Mouse (Mus musculus): ENCODE results near the gene Gm4869. TPM values are rescaled to one million over a fixed set of nuclear protein-coding genes. Genes with fewer than 3 reads are reported as not detected.

Gene Gm4869
- polyA plus RNA-seq, 1 experiment from 2014 or later: not detected

DNA sequence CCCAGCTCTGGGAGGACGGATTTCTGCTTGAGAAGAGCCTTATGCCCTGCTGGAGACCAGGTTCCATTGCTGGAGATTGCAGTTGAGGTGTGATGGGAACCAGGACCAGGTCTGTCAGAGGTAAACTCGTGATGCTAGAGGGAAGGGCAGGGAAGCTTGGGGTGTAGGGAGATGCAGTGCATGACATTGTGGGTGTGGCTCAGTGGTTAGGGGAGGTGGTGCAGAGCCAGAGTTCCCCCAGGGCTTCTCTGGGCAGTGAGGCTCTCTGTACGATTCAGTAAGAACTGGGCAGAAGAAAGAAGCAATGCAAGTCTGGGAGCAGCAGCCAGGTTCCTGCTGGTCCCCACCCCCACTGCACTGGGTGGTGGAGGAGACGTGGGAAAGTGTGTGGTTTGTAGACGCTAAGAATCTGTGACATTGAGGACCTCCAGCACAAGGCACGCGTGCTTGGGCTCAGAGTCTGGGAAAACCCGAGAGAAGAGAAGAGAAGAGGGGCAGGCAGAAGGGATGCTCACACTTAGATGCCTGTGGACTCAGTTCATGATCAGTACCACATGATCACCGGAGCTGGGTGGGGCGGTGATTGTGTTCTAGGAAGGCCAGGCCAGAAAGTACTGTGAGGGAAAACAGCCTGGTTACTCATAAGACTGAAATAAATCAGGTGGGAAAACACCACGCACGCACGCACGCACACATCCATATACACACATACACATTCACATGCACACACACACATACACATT, 62.2 kb downstream of the Gm4869 start:
- H3K4me2 ChIP-seq (ENCODE audit: low read length): no peak overlapping the region
- no peak overlapping the region for H3K4me3 ChIP-seq (ENCODE audit: low read depth, low read length)
- no peaks in the 10 kb centered on the region for H3K27me3 ChIP-seq (replicated peaks; ENCODE audit: control insufficient read depth, insufficient read depth, low read length)
- no peaks in the 10 kb centered on the region for H3K9me3 ChIP-seq (ENCODE audit: control insufficient read depth, low read length)
- no peak overlapping the region for H3K9ac ChIP-seq (ENCODE audit: low read length)
- no peak for ATAC-seq (replicated peaks; ENCODE audit: low FRiP score, low TSS enrichment, low read depth)
- WGBS: 74% methylated on average over 14 of the region's 14 CpGs
- no peak overlapping the region for H3K27ac ChIP-seq (ENCODE audit: low read depth)
- H3K4me1 ChIP-seq (replicated peaks; ENCODE audit: control insufficient read depth, insufficient read depth, low read length): peaks cover 45% of the 10 kb centered on the region
- no peaks in the 10 kb centered on the region for H3K36me3 ChIP-seq (ENCODE audit: control insufficient read depth, insufficient read depth, low read length)
- DNase-seq (ENCODE audit: low spot score): no peak

- DNase-seq (ENCODE audit: low spot score) (no peak), ATAC-seq (replicated peaks; ENCODE audit: low FRiP score, low TSS enrichment, low read depth) (no peak)
- H3K4me2 ChIP-seq (ENCODE audit: low read length): peak overlapping the region; percentile 22
- peak overlapping the region; percentile 33; the same call in 1 of the 2 replicates for H3K27ac ChIP-seq (ENCODE audit: low read depth)
- H3K4me1 ChIP-seq (replicated peaks; ENCODE audit: control insufficient read depth, insufficient read depth, low read length): peaks cover 40% of the 10 kb centered on the region
- no peaks in the 10 kb centered on the region for H3K27me3 ChIP-seq (replicated peaks; ENCODE audit: control insufficient read depth, insufficient read depth, low read length)
- H3K9me3 ChIP-seq (ENCODE audit: control insufficient read depth, low read length): no peaks in the 10 kb centered on the region
- H3K9ac ChIP-seq (ENCODE audit: low read length): 0 out of 2 replicates have a peak overlapping the region, but pooled peaks have one; percentile 16
- 27% methylated on average over 8 of the region's 8 CpGs for WGBS
- H3K36me3 ChIP-seq (ENCODE audit: control insufficient read depth, insufficient read depth, low read length): no peaks in the 10 kb centered on the region
- H3K4me3 ChIP-seq (ENCODE audit: low read depth, low read length): no peak overlapping the region
Observed at GRCm38 (mm10) chr5:140508686-140509085, 63.2 kb downstream of the Gm4869 start.

DNA sequence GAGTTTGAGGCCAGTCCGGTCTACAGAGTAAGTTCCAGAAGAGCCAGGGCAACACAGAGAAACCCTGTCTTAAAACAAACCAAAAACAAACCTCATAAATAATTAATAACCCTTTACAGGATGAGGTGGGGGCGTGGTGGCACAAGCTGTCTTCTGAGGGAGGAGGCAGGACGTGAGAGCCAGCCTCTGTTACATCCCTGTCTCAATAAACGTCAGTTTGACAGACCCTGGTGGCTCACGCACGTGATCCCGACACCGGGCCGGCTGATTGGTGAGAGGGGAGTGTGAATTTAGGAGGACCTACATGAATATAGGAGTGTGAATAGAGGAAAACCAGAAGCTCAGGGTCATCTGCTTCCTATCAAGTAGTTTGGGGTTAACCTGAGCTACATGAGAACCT, 63.8 kb downstream of the Gm4869 start:
- H3K9ac ChIP-seq (ENCODE audit: low read length): no peak overlapping the region

DNA sequence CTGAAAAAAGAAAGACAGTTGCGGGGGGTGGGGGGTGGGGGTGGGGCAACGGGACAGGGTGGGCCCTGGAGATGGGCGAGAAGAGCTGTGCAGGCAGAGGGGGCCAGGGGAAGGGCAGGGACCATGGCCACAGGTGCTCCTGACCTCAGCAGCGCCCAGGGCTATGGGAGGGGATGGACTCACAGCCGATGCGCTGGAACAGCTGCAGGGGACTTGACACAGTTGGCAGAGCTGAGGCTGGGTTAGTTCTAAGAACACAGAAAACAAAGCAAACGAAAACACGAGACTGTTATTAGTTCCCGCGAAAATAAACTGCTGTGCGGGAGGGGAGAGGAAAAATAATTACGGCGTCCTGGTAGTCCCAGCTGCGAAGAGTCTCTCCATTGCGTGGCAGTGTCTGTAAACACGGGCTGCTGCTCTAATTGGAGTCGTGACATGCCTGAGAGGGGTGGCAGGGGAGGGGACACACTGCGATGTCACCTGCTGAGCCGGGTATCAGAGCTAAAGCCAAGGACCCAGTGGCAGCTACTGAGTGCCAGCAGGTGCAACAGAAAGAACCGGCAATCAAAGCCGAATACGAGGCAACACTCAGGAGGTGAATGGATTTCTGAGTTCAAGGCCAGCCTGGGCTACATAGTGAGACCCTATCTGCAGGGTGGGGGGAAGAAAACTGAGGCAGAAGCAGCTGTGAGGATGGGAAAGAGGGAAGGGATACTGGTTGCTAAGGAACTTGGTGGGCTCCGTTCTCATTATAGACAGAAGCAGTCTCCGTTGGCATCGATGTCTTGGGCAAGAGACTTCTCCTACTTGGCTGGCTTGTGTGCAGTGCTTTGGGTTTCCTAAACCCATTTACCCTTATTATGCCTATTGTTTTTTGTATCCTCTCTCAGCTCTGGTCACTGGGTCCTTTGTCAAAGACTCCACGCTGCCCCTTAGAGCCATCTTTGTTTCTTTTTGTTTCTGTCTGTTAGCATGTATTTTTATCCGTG, 64.9 kb downstream of the Gm4869 start:
- peaks cover 48% of the 10 kb centered on the region for H3K4me1 ChIP-seq (replicated peaks; ENCODE audit: control insufficient read depth, insufficient read depth, low read length)
- H3K27ac ChIP-seq (ENCODE audit: low read depth): no peak overlapping the region
- no peak overlapping the region for H3K4me3 ChIP-seq (ENCODE audit: low read depth, low read length)
- no peaks in the 10 kb centered on the region for H3K9me3 ChIP-seq (ENCODE audit: control insufficient read depth, low read length)
- no peak overlapping the region for H3K4me2 ChIP-seq (ENCODE audit: low read length)
- WGBS: 53% methylated on average over 27 of the region's 27 CpGs
- no peaks in the 10 kb centered on the region for H3K36me3 ChIP-seq (ENCODE audit: control insufficient read depth, insufficient read depth, low read length)
- H3K27me3 ChIP-seq (replicated peaks; ENCODE audit: control insufficient read depth, insufficient read depth, low read length): no peaks in the 10 kb centered on the region
- ATAC-seq (replicated peaks; ENCODE audit: low FRiP score, low TSS enrichment, low read depth) (no peak), DNase-seq (ENCODE audit: low spot score) (no peak)
- H3K9ac ChIP-seq (ENCODE audit: low read length): no peak overlapping the region

More for the DNA sequence above, 63.8 kb downstream of the Gm4869 start:
- Histone ChIP-seq H3K4me1 (replicated peaks; ENCODE audit: control insufficient read depth, insufficient read depth, low read length) (peaks cover 43% of the 10 kb centered on the region), H3K36me3 (ENCODE audit: control insufficient read depth, insufficient read depth, low read length) (no peaks in the 10 kb centered on the region), H3K4me3 (ENCODE audit: low read depth, low read length) (no peak overlapping the region), H3K4me2 (ENCODE audit: low read length) (no peak overlapping the region), H3K27ac (ENCODE audit: low read depth) (peak overlapping the region; percentile 33; the same call in 1 of the 2 replicates), H3K27me3 (replicated peaks; ENCODE audit: control insufficient read depth, insufficient read depth, low read length) (no peaks in the 10 kb centered on the region), H3K9me3 (ENCODE audit: control insufficient read depth, low read length) (no peaks in the 10 kb centered on the region)
- DNase-seq (ENCODE audit: low spot score) (no peak), ATAC-seq (replicated peaks; ENCODE audit: low FRiP score, low TSS enrichment, low read depth) (no peak)
- 54% methylated on average over 9 of the region's 9 CpGs for WGBS

GRCm38 (mm10) chr5:140513921-140514320, 68.5 kb downstream of the Gm4869 start:
- WGBS: 69% methylated on average over 8 of the region's 8 CpGs
- Histone ChIP-seq H3K27me3 (replicated peaks; ENCODE audit: control insufficient read depth, insufficient read depth, low read length) (no peaks in the 10 kb centered on the region), H3K4me3 (ENCODE audit: low read depth, low read length) (no peak overlapping the region), H3K9ac (ENCODE audit: low read length) (no peak overlapping the region), H3K4me2 (ENCODE audit: low read length) (no peak overlapping the region), H3K27ac (ENCODE audit: low read depth) (no peak overlapping the region), H3K9me3 (ENCODE audit: control insufficient read depth, low read length) (no peaks in the 10 kb centered on the region), H3K36me3 (ENCODE audit: control insufficient read depth, insufficient read depth, low read length) (no peaks in the 10 kb centered on the region), H3K4me1 (replicated peaks; ENCODE audit: control insufficient read depth, insufficient read depth, low read length) (peaks cover 22% of the 10 kb centered on the region)
- DNase-seq (ENCODE audit: low spot score) (no peak), ATAC-seq (replicated peaks; ENCODE audit: low FRiP score, low TSS enrichment, low read depth) (no peak)

DNA sequence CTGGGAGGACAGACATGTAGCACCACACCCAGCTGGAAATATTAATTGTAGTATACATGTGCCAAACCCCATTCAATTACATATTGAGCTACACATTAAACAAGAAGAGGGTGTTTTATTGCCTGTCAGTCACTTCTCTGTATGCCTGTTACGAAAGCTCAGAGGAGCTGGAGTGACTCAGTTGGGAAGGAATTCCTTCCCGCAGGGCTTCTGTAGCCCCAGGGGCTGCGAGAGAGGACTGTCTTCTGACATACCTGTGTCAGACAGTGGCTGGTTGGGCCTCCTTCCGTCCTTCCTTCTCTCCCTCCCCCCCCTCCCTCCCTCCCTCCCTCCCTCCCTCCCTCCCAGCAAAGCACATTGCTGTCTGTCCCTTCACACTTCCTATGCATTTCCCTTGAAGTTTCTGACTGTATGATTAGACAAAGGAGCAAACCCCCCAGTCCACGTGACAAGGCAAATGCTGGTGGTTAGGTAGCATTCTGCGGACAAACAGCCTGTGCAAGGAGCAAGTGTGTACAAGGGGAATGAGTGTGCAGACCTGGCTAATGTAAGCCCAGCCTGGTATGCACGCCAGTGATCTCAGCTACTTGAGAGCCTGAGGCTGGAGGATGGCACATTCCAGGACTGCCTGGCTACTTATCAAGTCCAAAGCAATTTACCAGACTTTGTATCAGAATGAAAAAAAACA, 69.5 kb downstream of the Gm4869 start:
- H3K36me3 ChIP-seq (ENCODE audit: control insufficient read depth, insufficient read depth, low read length): no peaks in the 10 kb centered on the region
- H3K9ac ChIP-seq (ENCODE audit: low read length): 0 out of 2 replicates have a peak overlapping the region, but pooled peaks have one; percentile 22
- no peak overlapping the region for H3K4me2 ChIP-seq (ENCODE audit: low read length)
- DNase-seq (ENCODE audit: low spot score) (no peak), ATAC-seq (replicated peaks; ENCODE audit: low FRiP score, low TSS enrichment, low read depth) (peak; percentile 82)
- WGBS: 15% methylated on average over 7 of the region's 7 CpGs
- H3K4me3 ChIP-seq (ENCODE audit: low read depth, low read length): no peak overlapping the region
- H3K27ac ChIP-seq (ENCODE audit: low read depth): peak overlapping the region; percentile 65; the same call in 1 of the 2 replicates
- no peaks in the 10 kb centered on the region for H3K9me3 ChIP-seq (ENCODE audit: control insufficient read depth, low read length)
- no peaks in the 10 kb centered on the region for H3K27me3 ChIP-seq (replicated peaks; ENCODE audit: control insufficient read depth, insufficient read depth, low read length)
- H3K4me1 ChIP-seq (replicated peaks; ENCODE audit: control insufficient read depth, insufficient read depth, low read length): peaks cover 19% of the 10 kb centered on the region

- Histone ChIP-seq H3K4me2 (ENCODE audit: low read length) (no peak overlapping the region), H3K9ac (ENCODE audit: low read length) (no peak overlapping the region), H3K27me3 (replicated peaks; ENCODE audit: control insufficient read depth, insufficient read depth, low read length) (no peaks in the 10 kb centered on the region), H3K36me3 (ENCODE audit: control insufficient read depth, insufficient read depth, low read length) (no peaks in the 10 kb centered on the region), H3K4me1 (replicated peaks; ENCODE audit: control insufficient read depth, insufficient read depth, low read length) (peaks cover 16% of the 10 kb centered on the region), H3K27ac (ENCODE audit: low read depth) (no peak overlapping the region), H3K9me3 (ENCODE audit: control insufficient read depth, low read length) (no peaks in the 10 kb centered on the region), H3K4me3 (ENCODE audit: low read depth, low read length) (no peak overlapping the region)
- 92% methylated on average over 21 of the region's 21 CpGs for WGBS
- ATAC-seq (replicated peaks; ENCODE audit: low FRiP score, low TSS enrichment, low read depth) (no peak), DNase-seq (ENCODE audit: low spot score) (no peak)
Observed at GRCm38 (mm10) chr5:140517159-140517920, 71.9 kb downstream of the Gm4869 start.

DNA sequence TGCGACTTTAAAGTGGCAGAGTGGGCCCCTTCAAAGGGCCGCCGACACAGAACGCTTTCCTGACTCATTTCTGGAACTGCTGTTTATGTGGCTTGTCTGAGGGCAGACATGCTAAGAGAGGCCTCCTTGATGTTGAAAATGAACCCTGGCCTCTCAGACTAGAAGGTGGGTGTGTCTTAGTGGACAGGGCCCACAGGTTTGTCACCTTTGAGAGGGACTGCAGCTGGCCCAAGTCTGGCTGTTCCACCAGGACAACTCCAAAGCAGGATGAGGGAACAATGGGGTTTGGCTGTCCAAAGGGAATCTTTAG, 72.4 kb downstream of the Gm4869 start:
- WGBS: 61% methylated on average over 4 of the region's 4 CpGs
- H3K27ac ChIP-seq (ENCODE audit: low read depth): no peak overlapping the region
- no peak overlapping the region for H3K9ac ChIP-seq (ENCODE audit: low read length)
- DNase-seq (ENCODE audit: low spot score) (no peak), ATAC-seq (replicated peaks; ENCODE audit: low FRiP score, low TSS enrichment, low read depth) (no peak)
- no peak overlapping the region for H3K4me2 ChIP-seq (ENCODE audit: low read length)
- no peak overlapping the region for H3K4me3 ChIP-seq (ENCODE audit: low read depth, low read length)
- H3K36me3 ChIP-seq (ENCODE audit: control insufficient read depth, insufficient read depth, low read length): no peaks in the 10 kb centered on the region
- H3K4me1 ChIP-seq (replicated peaks; ENCODE audit: control insufficient read depth, insufficient read depth, low read length): peaks cover 16% of the 10 kb centered on the region
- H3K27me3 ChIP-seq (replicated peaks; ENCODE audit: control insufficient read depth, insufficient read depth, low read length): no peaks in the 10 kb centered on the region
- no peaks in the 10 kb centered on the region for H3K9me3 ChIP-seq (ENCODE audit: control insufficient read depth, low read length)
